Mouse (Mus musculus) gastrocnemius, postnatal 36 days (tissue): ENCODE data around the gene Igfbp7. TPM values are rescaled to one million over a fixed set of nuclear protein-coding genes. Genes with fewer than 3 reads are reported as not detected.
A peak's percentile ranks its signal among the peaks of the same experiment; 100 is the strongest.

Experiments
- DNase-seq, 2 experiments: peaks; one replicate each; pipeline ENCODE4 v3.0.0; 2022
- intact Hi-C: fragments of 180-260 bp; cut with DNase I; formaldehyde crosslinking; loops from one replicate; pipeline ENCODE4 v1.15.1; 2025
- total RNA-seq, 2 experiments: library from RNA; stranded (reverse); gene quantifications; 2 replicates each; pipeline ENCODE4 v1.2.3; 2021

Gene Igfbp7
- total RNA-seq, 2 experiments from 2014 or later, result 90.8 to 112 TPM

GRCm38 (mm10) chr5:77408530-77408929, 689 bp upstream of the Igfbp7 start:
- no peak for DNase-seq
- intact Hi-C loops, result loop anchor here (5.0 kb wide), 1 partner anchor 51 kb away; no protein-coding TSS in a partner anchor

DNA sequence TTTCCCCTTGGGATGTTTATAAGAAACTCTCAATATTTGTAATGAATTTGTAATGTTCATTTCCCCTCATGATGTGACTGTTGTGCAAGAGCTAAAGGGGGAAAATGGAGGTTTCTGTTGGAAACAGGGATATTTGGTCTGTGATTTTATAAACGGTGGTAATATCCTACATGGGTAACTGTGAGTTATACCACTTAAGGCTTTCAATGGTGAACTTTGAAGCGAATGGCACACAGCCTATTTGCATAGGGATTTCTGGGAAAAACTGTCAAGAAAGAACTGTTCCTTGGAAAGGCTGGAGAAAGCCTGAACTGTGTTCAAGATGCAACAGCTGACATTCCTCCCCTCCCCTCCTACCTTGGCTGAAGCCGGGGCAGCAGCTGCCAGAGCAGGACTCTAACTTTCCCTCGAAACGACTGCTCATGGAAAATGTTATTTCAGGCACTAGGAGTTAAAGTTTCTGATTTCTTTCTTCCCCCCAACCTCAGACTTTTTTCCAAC, 1.4 kb downstream of the Igfbp7 start:
- intact Hi-C loops, result loop anchor here (5.0 kb wide), 1 partner anchor 49 kb away; no protein-coding TSS in a partner anchor
- DNase-seq, result peak in 1 of 2 experiments; percentile 59

DNA sequence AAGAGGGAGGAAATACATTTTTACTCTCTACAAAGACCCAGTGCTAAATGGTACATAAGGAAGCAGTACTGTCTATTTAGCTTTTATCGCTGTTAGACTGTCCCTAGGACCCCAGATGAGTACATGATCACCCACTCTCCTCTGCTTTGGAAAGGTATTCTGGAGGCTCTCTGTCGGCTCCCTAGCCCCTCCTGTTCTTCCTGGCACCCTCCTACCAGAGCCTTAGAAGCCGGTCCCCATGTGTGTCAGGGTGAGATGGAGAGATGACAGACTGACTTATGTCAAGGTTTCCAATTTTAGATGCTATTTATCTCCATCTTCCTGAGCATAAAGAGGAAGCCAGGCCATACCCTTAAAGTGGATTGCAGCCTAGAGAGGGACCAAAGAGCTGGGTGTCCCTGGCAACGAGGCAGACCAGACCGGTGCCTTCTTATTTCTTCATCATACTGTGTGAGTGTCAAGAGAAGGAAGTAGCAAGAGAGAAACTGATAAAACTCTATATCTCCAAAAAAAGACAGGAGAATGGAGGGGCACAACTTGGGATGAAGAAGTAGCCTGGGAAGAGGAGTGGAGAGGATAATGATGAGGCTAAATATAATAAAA, 2.3 kb downstream of the Igfbp7 start:
- intact Hi-C loops, result loop anchor here (5.0 kb wide), 1 partner anchor 48 kb away; no protein-coding TSS in a partner anchor
- DNase-seq, result no peak

GRCm38 (mm10) chr5:77404941-77405340, 2.9 kb downstream of the Igfbp7 start:
- intact Hi-C loops, result loop anchor here (5.0 kb wide), 1 partner anchor 48 kb away; no protein-coding TSS in a partner anchor

DNA sequence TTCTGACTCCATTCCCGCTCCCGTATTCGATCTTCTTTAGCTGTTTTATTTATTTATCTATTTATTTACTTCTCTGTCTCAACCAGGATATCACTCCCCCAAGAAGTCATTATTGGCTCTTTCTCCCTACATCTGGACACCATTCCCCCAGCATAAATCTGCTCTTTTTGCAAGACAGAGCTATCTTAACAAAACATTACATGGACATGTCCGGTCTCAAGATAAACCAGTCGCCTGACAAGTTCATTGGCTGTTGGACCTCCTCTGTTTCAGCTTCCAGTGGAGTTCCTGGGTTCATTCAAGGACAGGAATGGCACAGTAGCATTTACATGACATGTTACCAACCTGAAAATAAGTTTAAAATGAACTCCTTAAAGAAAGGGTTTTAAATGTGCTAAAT, 4.9 kb downstream of the Igfbp7 start:
- intact Hi-C loops, result no loop called here
- DNase-seq, result no peak

More at GRCm38 (mm10) chr5:77404941-77405340, 2.9 kb downstream of the Igfbp7 start:
- no peak for DNase-seq

DNA sequence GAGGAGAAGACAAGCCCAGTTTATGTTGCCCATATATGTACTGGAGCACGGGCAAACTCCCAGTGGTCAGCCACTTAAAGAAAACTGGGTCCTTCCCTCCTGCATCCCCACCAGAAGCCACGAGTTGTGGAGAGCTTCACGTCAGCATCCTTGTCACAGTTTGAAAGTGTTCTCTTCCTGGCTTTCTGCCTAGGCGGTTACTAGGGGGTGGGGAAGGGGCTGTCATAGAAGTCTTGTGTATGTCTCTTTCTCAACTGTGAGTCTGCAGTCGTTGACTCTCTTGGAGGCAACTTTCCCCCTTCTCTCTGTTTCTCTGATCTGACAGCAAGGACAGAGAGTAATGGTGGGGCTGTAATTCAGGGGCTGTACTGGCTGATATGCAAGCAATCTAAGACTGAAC, 5.7 kb downstream of the Igfbp7 start:
- intact Hi-C loops, result no loop called here
- DNase-seq, result no peak

DNA sequence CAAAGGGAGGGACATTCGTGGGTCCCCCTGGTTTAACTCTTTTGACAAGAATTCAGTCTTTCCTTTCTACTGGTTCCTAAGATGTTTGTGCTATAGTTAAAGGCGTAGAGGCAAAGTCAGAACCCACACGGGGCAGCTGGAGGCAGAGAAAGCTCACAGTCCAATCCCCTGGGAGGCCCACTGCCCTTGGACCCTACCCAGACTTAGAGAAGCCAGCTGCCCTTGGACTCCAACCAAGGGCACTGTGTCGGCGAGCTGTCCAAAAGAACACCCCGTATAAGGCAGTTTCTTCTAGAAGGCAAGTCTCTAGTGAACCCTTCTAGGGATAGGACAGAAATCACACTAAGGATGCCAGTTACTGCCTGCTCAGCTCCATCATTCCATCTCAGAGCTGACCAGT, 7.0 kb downstream of the Igfbp7 start:
- peak in 1 of 2 experiments; percentile 27 for DNase-seq
- intact Hi-C loops, result no loop called here

- intact Hi-C loops, result no loop called here
- DNase-seq, result peak in 1 of 2 experiments; percentile 25
Observed at GRCm38 (mm10) chr5:77400151-77400550, 7.7 kb downstream of the Igfbp7 start.

DNA sequence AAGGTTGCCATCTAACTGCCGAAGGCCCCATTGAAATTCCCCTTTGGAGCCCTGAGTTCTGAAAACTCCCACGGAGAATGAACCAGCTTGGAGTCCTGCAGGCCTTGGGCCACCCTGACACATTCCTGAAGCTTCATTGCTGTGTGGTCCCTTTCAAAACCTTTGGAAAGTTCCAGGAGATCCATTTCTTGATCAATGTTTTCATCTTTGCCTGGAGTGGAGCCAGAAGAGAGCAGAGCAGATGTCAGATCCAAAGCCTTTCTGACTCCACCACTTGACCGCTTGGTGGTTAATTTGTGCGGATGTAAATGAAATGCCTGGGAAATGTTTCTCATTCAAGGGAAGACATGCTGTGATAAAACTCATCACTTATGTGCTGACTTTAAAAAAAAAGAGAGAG, 8.8 kb downstream of the Igfbp7 start:
- DNase-seq, result no peak
- intact Hi-C loops, result no loop called here

GRCm38 (mm10) chr5:77398285-77399057, 9.4 kb downstream of the Igfbp7 start:
- intact Hi-C loops, result no loop called here
- DNase-seq, result no peak

DNA sequence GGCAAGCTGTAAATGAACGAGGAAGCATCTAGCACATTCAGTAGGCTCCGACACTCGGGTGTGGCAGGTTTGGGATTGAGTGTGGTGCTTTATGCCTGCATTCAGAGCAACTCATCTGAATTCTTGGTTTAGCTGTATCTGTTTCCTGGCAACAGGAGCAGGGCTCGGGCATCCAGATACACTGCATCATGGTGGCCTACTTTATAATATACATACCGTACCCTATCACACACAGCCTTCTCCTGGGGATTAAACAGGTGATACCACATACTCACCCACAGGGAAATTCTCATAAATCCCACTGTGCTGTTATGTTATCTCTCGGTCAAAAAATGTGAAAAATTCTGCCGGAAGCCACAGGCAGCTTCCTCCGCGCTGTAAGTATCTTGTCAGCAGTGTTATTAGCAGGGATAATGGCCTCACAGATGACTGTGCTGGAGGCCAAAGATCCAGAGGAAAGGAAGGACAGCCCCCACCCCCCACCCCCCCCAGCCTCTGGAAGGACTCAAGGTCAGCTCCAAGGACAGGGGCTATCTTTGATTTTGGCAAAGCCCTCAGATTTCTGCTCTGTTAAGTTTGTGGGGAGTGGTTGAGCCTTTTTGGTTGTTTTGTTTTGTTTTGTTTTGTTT, 13.7 kb downstream of the Igfbp7 start:
- intact Hi-C loops, result no loop called here
- DNase-seq, result no peak

DNA sequence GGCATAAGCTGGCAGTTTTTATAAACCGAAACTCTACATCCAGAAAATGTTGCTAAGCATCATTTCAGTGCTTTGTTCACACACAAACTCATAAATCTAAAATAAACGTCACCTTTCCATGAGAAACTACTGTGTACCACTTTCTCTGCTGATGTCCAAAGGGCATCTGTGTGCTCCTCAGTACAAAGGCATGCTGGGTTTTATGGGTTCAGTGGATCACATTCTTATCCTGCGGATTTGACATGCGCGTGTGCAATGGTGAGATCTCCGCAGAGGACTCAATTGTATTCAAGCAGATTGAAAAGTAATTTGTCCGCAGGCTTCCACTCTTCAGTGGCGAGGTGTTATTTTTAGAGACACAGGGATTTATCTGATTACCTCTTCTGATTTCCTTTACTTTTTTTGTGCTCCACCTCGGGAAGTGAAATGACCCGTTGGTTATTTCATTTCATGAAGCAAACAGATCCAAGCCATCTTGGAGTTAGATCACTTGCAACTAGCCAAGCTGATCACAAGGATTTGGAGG, 14.7 kb downstream of the Igfbp7 start:
- intact Hi-C loops, result no loop called here
- DNase-seq, result no peak

- DNase-seq, result no peak
- intact Hi-C loops, result no loop called here
Observed at GRCm38 (mm10) chr5:77390272-77390671, 17.6 kb downstream of the Igfbp7 start.

DNA sequence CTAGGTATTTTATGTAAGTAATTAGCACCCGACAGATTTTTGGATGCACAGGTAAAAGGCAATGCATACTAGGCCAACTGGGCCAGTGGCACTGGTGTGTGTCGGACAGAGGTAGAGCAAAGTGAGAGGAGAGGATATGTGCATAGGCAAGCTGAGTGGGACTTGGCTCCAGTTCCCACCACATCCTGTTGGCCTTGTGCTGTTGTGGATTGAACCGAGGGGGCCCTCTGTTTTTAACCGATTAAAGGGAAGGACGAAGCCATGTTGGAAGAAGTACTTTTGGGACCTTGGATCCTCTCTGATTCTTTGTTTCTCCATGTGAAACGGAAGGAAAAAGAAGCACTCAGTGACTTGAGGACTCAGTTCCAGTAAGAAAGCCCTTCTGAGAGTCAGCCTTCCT, 19.5 kb downstream of the Igfbp7 start:
- no peak for DNase-seq
- intact Hi-C loops, result no loop called here

GRCm38 (mm10) chr5:77387414-77387704, 20.5 kb downstream of the Igfbp7 start:
- intact Hi-C loops, result no loop called here
- DNase-seq, result no peak

DNA sequence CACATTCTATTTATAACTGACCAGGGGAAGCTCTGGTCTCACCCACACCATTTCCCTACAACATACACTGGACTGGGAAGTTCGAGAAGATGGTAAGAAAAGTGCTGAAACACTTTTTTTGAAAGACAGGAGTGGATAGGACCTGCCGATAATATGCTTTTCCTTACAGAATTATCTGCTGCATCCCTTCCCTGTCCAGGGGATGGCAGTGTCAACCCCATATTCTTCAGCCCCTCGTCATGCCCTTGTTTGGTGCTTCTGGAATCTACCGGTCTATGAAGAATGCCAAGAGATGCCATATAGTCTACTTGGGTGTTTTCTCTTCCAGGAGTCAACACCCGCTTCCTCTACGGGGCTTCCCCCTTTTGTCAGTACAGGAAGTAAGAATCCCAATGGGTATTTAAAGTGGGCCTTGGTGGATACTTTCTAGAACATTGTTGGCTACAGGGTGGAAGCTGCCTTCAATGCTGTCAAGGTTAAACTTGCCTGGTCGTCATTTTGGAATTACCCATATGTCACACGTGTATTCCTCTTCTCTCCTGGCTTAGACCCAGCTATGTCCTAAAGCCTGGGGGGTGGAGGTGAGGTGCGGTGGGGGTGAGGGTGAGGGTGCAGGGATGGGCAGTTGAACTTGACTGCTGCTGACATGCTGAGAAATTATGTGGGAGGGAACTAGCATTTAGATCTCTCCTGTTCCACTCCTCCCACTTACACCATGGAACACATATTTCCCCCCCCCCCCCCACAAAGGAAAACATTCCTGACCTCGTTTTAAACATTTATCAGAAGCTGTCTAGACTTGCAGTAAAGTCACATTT, 21.0 kb downstream of the Igfbp7 start:
- intact Hi-C loops, result no loop called here

GRCm38 (mm10) chr5:77385900-77386595, 21.8 kb downstream of the Igfbp7 start:
- intact Hi-C loops, result no loop called here

More for the DNA sequence above, 21.0 kb downstream of the Igfbp7 start:
- no peak for DNase-seq

GRCm38 (mm10) chr5:77385221-77385620, 22.6 kb downstream of the Igfbp7 start:
- no peak for DNase-seq
- intact Hi-C loops, result no loop called here

More at GRCm38 (mm10) chr5:77385900-77386595, 21.8 kb downstream of the Igfbp7 start:
- no peak for DNase-seq

DNA sequence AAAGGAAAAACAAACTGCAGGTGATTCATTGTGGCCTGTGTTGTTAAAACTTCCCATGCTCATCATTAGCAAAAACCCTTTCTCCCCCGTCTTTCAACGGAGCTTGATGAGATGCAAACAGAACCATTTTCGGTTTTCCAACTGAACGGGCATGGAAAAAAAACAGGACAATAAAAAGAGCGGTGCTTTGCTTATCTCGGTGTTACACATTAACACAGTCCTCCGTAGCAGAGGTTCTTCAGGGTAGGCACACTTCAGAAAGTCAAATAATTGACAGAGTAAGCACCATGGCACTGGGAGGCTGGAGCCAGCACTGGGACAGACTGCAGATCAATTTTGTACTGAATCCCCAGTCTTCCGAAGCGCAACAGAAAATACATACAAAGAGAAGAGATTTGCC, 23.1 kb downstream of the Igfbp7 start:
- intact Hi-C loops, result no loop called here
- no peak for DNase-seq
